Mouse (Mus musculus): ENCODE results near the gene Slco2b1. TPM values are rescaled to one million over a fixed set of nuclear protein-coding genes. Genes with fewer than 3 reads are reported as not detected.

Slco2b1 gene
- polyA plus RNA-seq, 1 experiment from 2014 or later: 3.9 TPM

- H3K4me1 ChIP-seq (ENCODE audit: control insufficient read depth, insufficient read depth, low read length): no peaks in the 10 kb centered on the region
- H3K36me3 ChIP-seq (ENCODE audit: control insufficient read depth, insufficient read depth, low read length): no peaks in the 10 kb centered on the region
- no peaks in the 10 kb centered on the region for H3K9me3 ChIP-seq (ENCODE audit: control insufficient read depth, low read length)
- H3K4me2 ChIP-seq (ENCODE audit: low read depth, low read length): no peak overlapping the region
- DNase-seq (ENCODE audit: low spot score): no peak
- no peak for ATAC-seq (ENCODE audit: low read depth)
- H3K27me3 ChIP-seq (replicated peaks; ENCODE audit: control insufficient read depth, insufficient read depth, low read length): no peaks in the 10 kb centered on the region
- WGBS: 90% methylated on average over 10 of the region's 10 CpGs
- H3K27ac ChIP-seq (replicated peaks; ENCODE audit: low read depth, low read length): no peak overlapping the region; the same call in 1 of the 2 replicates
- H3K4me3 ChIP-seq (ENCODE audit: low read depth, low read length): no peak overlapping the region
- H3K9ac ChIP-seq (ENCODE audit: low read depth, low read length): no peak overlapping the region
These were observed 45.2 kb downstream of the Slco2b1 start for GRCm38 (mm10) chr7:99665731-99666452.

GRCm38 (mm10) chr7:99664571-99665485 is 46.3 kb downstream of the Slco2b1 start:
- WGBS: 35% methylated on average over 11 of the region's 11 CpGs
- H3K4me2 ChIP-seq (ENCODE audit: low read depth, low read length): no peak overlapping the region
- no peak overlapping the region for H3K4me3 ChIP-seq (ENCODE audit: low read depth, low read length)
- H3K9ac ChIP-seq (ENCODE audit: low read depth, low read length): no peak overlapping the region
- H3K27ac ChIP-seq (replicated peaks; ENCODE audit: low read depth, low read length): peak overlapping the region; percentile 45; the same call in 1 of the 2 replicates
- DNase-seq (ENCODE audit: low spot score) (peak; percentile 81), ATAC-seq (ENCODE audit: low read depth) (peak; percentile 80)
- no peaks in the 10 kb centered on the region; the same call in 1 of the 2 replicates for H3K27me3 ChIP-seq (replicated peaks; ENCODE audit: control insufficient read depth, insufficient read depth, low read length)
- no peaks in the 10 kb centered on the region for H3K36me3 ChIP-seq (ENCODE audit: control insufficient read depth, insufficient read depth, low read length)
- no peaks in the 10 kb centered on the region for H3K9me3 ChIP-seq (ENCODE audit: control insufficient read depth, low read length)
- H3K4me1 ChIP-seq (ENCODE audit: control insufficient read depth, insufficient read depth, low read length): no peaks in the 10 kb centered on the region

GRCm38 (mm10) chr7:99663507-99664220 is 47.5 kb downstream of the Slco2b1 start:
- H3K9me3 ChIP-seq (ENCODE audit: control insufficient read depth, low read length): no peaks in the 10 kb centered on the region
- no peak overlapping the region for H3K27ac ChIP-seq (replicated peaks; ENCODE audit: low read depth, low read length)
- no peaks in the 10 kb centered on the region for H3K36me3 ChIP-seq (ENCODE audit: control insufficient read depth, insufficient read depth, low read length)
- ATAC-seq (ENCODE audit: low read depth) (no peak), DNase-seq (ENCODE audit: low spot score) (no peak)
- no peaks in the 10 kb centered on the region for H3K4me1 ChIP-seq (ENCODE audit: control insufficient read depth, insufficient read depth, low read length)
- H3K27me3 ChIP-seq (replicated peaks; ENCODE audit: control insufficient read depth, insufficient read depth, low read length): no peaks in the 10 kb centered on the region; the same call in 1 of the 2 replicates
- no peak overlapping the region for H3K4me3 ChIP-seq (ENCODE audit: low read depth, low read length)
- no peak overlapping the region for H3K9ac ChIP-seq (ENCODE audit: low read depth, low read length)
- 83% methylated on average over 9 of the region's 9 CpGs for WGBS
- H3K4me2 ChIP-seq (ENCODE audit: low read depth, low read length): no peak overlapping the region

- Histone ChIP-seq H3K9me3 (ENCODE audit: control insufficient read depth, low read length) (no peaks in the 10 kb centered on the region), H3K27ac (replicated peaks; ENCODE audit: low read depth, low read length) (no peak overlapping the region), H3K27me3 (replicated peaks; ENCODE audit: control insufficient read depth, insufficient read depth, low read length) (no peaks in the 10 kb centered on the region; the same call in 1 of the 2 replicates), H3K4me3 (ENCODE audit: low read depth, low read length) (no peak overlapping the region), H3K9ac (ENCODE audit: low read depth, low read length) (no peak overlapping the region), H3K4me1 (ENCODE audit: control insufficient read depth, insufficient read depth, low read length) (no peaks in the 10 kb centered on the region), H3K36me3 (ENCODE audit: control insufficient read depth, insufficient read depth, low read length) (no peaks in the 10 kb centered on the region), H3K4me2 (ENCODE audit: low read depth, low read length) (no peak overlapping the region)
- ATAC-seq (ENCODE audit: low read depth) (no peak), DNase-seq (ENCODE audit: low spot score) (no peak)
- WGBS: 60% methylated on average over 2 of the region's 2 CpGs
These were observed 48.8 kb downstream of the Slco2b1 start for GRCm38 (mm10) chr7:99662311-99662710.

GRCm38 (mm10) chr7:99661571-99662230 is 49.4 kb downstream of the Slco2b1 start:
- Histone ChIP-seq H3K27me3 (replicated peaks; ENCODE audit: control insufficient read depth, insufficient read depth, low read length) (no peaks in the 10 kb centered on the region; the same call in 1 of the 2 replicates), H3K27ac (replicated peaks; ENCODE audit: low read depth, low read length) (no peak overlapping the region), H3K36me3 (ENCODE audit: control insufficient read depth, insufficient read depth, low read length) (no peaks in the 10 kb centered on the region), H3K4me2 (ENCODE audit: low read depth, low read length) (no peak overlapping the region), H3K9ac (ENCODE audit: low read depth, low read length) (no peak overlapping the region), H3K4me1 (ENCODE audit: control insufficient read depth, insufficient read depth, low read length) (no peaks in the 10 kb centered on the region), H3K9me3 (ENCODE audit: control insufficient read depth, low read length) (no peaks in the 10 kb centered on the region), H3K4me3 (ENCODE audit: low read depth, low read length) (no peak overlapping the region)
- ATAC-seq (ENCODE audit: low read depth) (no peak), DNase-seq (ENCODE audit: low spot score) (no peak)
- WGBS: 70% methylated on average over 14 of the region's 14 CpGs

GRCm38 (mm10) chr7:99661071-99661470 is 50.1 kb downstream of the Slco2b1 start:
- Histone ChIP-seq H3K4me1 (ENCODE audit: control insufficient read depth, insufficient read depth, low read length) (no peaks in the 10 kb centered on the region), H3K4me2 (ENCODE audit: low read depth, low read length) (no peak overlapping the region), H3K36me3 (ENCODE audit: control insufficient read depth, insufficient read depth, low read length) (no peaks in the 10 kb centered on the region), H3K9ac (ENCODE audit: low read depth, low read length) (no peak overlapping the region), H3K27me3 (replicated peaks; ENCODE audit: control insufficient read depth, insufficient read depth, low read length) (no peaks in the 10 kb centered on the region; the same call in 1 of the 2 replicates), H3K9me3 (ENCODE audit: control insufficient read depth, low read length) (no peaks in the 10 kb centered on the region), H3K27ac (replicated peaks; ENCODE audit: low read depth, low read length) (no peak overlapping the region), H3K4me3 (ENCODE audit: low read depth, low read length) (no peak overlapping the region)
- no peak for ATAC-seq (ENCODE audit: low read depth)
- 94% methylated on average over 9 of the region's 9 CpGs for WGBS
- no peak for DNase-seq (ENCODE audit: low spot score)

- Histone ChIP-seq H3K4me3 (ENCODE audit: low read depth, low read length) (no peak overlapping the region), H3K9me3 (ENCODE audit: control insufficient read depth, low read length) (no peaks in the 10 kb centered on the region), H3K4me1 (ENCODE audit: control insufficient read depth, insufficient read depth, low read length) (no peaks in the 10 kb centered on the region), H3K27ac (replicated peaks; ENCODE audit: low read depth, low read length) (no peak overlapping the region), H3K27me3 (replicated peaks; ENCODE audit: control insufficient read depth, insufficient read depth, low read length) (no peaks in the 10 kb centered on the region; the same call in 1 of the 2 replicates), H3K4me2 (ENCODE audit: low read depth, low read length) (no peak overlapping the region), H3K9ac (ENCODE audit: low read depth, low read length) (no peak overlapping the region), H3K36me3 (ENCODE audit: control insufficient read depth, insufficient read depth, low read length) (no peaks in the 10 kb centered on the region)
- WGBS: 47% methylated on average over 12 of the region's 12 CpGs
- DNase-seq (ENCODE audit: low spot score) (peak; percentile 85), ATAC-seq (ENCODE audit: low read depth) (peak; percentile 67; the same call in 1 of the 2 replicates)
These were observed 51.6 kb downstream of the Slco2b1 start for GRCm38 (mm10) chr7:99659379-99660029.
